Comparison of ENCODE assay signal across 8 mouse cellular contexts in genomic region chr13:104285737-104286311, GRCm38 (mm10). TPM values are rescaled to one million over a fixed set of nuclear protein-coding genes. Genes with fewer than 3 reads are reported as not detected.
DNase-seq lines count a peak whose midpoint lies in the region; ATAC-seq and TF ChIP-seq lines count a peak whose summit lies in the region.

No protein-coding gene starts in this region.

- no peaks in the 10 kb centered on the region for H3K36me3 ChIP-seq in testis, adult 2 months (ENCODE audit: control insufficient read depth, insufficient read depth, low read length)
- H3K36me3 ChIP-seq in heart, adult 2 months (ENCODE audit: control insufficient read depth, insufficient read depth, low read length) = peaks cover 5% of the 10 kb centered on the region
- no peaks in the 10 kb centered on the region for H3K36me3 ChIP-seq in liver, embryonic 12.5 days

- TF ChIP-seq EP300 in heart, adult 2 months (IDR thresholded peaks at IDR 0.05; ENCODE audit: insufficient read depth, low read depth, low read length) = no peak

- no peaks in the 10 kb centered on the region for H3K9me3 ChIP-seq in liver, embryonic 12.5 days (replicated peaks)

- H3K27ac ChIP-seq in testis, adult 2 months (ENCODE audit: control insufficient read depth, insufficient read depth, low read depth, low read length) = peak overlapping the region; percentile 54
- peak overlapping the region; percentile 90 for H3K27ac ChIP-seq in heart, adult 2 months
- H3K27ac ChIP-seq in liver, embryonic 12.5 days = peak overlapping the region; percentile 75

- TF ChIP-seq POLR2A in testis, adult 2 months (IDR thresholded peaks at IDR 0.05; ENCODE audit: control insufficient read depth, low read depth, low read length) = no peak
- peak; percentile 20; the same call in 1 of the 2 replicates for TF ChIP-seq POLR2A in heart, adult 2 months (IDR thresholded peaks at IDR 0.05; ENCODE audit: insufficient read depth, low read depth, low read length)

- TF ChIP-seq CTCF in testis, adult 2 months (IDR thresholded peaks at IDR 0.05; ENCODE audit: control insufficient read depth, insufficient read depth, insufficient replicate concordance, low read depth, low read length) = no peak
- no peak for TF ChIP-seq CTCF in heart, adult 2 months (IDR thresholded peaks at IDR 0.05)

- H3K9ac ChIP-seq in heart, adult 2 months (ENCODE audit: low read depth, low read length) = peak overlapping the region; percentile 69
- H3K9ac ChIP-seq in liver, embryonic 12.5 days = peak overlapping the region; percentile 70

- intact Hi-C loops in heart, adult 2 months (cut with DNase I) = loop anchor here (1.0 to 5.0 kb wide), 4 partner anchors 109 to 655 kb away; partner anchors contain the start of genes Trappc13 and Trim23

- H3K4me3 ChIP-seq in testis, adult 2 months (ENCODE audit: control insufficient read depth, low read depth, low read length) = peak overlapping the region; percentile 58
- H3K4me3 ChIP-seq in heart, adult 2 months = peak overlapping the region; percentile 67
- H3K4me3 ChIP-seq in liver, embryonic 12.5 days = peak overlapping the region; percentile 70

- peaks cover 3% of the 10 kb centered on the region for H3K4me1 ChIP-seq in testis, adult 2 months (ENCODE audit: control insufficient read depth, insufficient read depth, low read length)
- H3K4me1 ChIP-seq in heart, adult 2 months (ENCODE audit: control insufficient read depth, insufficient read depth, low read length) = no peaks in the 10 kb centered on the region
- peaks cover 25% of the 10 kb centered on the region for H3K4me1 ChIP-seq in liver, embryonic 12.5 days

- H3K4me2 ChIP-seq in liver, embryonic 12.5 days = peak overlapping the region; percentile 90

- H3K27me3 ChIP-seq in testis, adult 2 months (ENCODE audit: control insufficient read depth, insufficient read depth, low read length) = no peaks in the 10 kb centered on the region
- H3K27me3 ChIP-seq in heart, adult 2 months (ENCODE audit: control insufficient read depth, insufficient read depth, low read length) = no peaks in the 10 kb centered on the region
- H3K27me3 ChIP-seq in liver, embryonic 12.5 days (replicated peaks) = no peaks in the 10 kb centered on the region

- ATAC-seq in liver, embryonic 12.5 days = no peak

- WGBS in heart, adult 2 months = under 1% methylated on average over 10 of the region's 10 CpGs
- under 1% methylated on average over 10 of the region's 10 CpGs for WGBS in liver, embryonic 12.5 days (ENCODE audit: insufficient replicate concordance)

- DNase-seq in testis, postnatal 14 days (ENCODE audit: low spot score) = no peak
- peak; percentile 14 to 22 for DNase-seq in cerebellum, postnatal 36 days
- DNase-seq in heart, adult 2 months = peak; percentile 47 to 59
- DNase-seq in kidney, adult 18-20 months = peak; percentile 47
- DNase-seq in natural killer cell, adult 2 months (ENCODE audit: low spot score in 2 of 2) = peak; percentile 5 to 23
- DNase-seq in ovary, postnatal 14 days (ENCODE audit: low spot score) = no peak

- H3K79me2 ChIP-seq in heart, adult 2 months (replicated peaks; ENCODE audit: control insufficient read depth, insufficient read depth, low read length) = no peaks in the 10 kb centered on the region

RNA-seq across cellular contexts. Expression of gene Adamts6, which starts 1.8 kb away (rescaled TPM):
- 0.37 and 0.74 TPM in 2 replicates for polyA plus RNA-seq in testis, adult 2 months (2012; rRNA removed)
- 1 to 10 TPM; 3.3 to 3.6 TPM for total RNA-seq in heart, adult 2 months (2021)
- 1.2 and 2.5 TPM in 2 replicates for polyA plus RNA-seq in heart, adult 2 months (2012; rRNA removed)
- polyA plus RNA-seq in liver, embryonic 12.5 days (2016; fragmentation: Nextera tagmentation; extraction: Ambion mirVana) = 0.25 and 0.31 TPM in 2 replicates

RNA-seq across cellular contexts. Expression of gene Ppwd1, which starts 57.2 kb away (rescaled TPM):
- 3.7 TPM in 2 replicates for polyA plus RNA-seq in testis, adult 2 months (2012; rRNA removed)
- total RNA-seq in heart, adult 2 months (2021) = 1 to 10 TPM; 6.3 to 6.8 TPM
- polyA plus RNA-seq in heart, adult 2 months (2012; rRNA removed) = 1.3 and 3.7 TPM in 2 replicates
- 12.7 and 12.9 TPM in 2 replicates for polyA plus RNA-seq in liver, embryonic 12.5 days (2016; fragmentation: Nextera tagmentation; extraction: Ambion mirVana)

RNA-seq across cellular contexts. Expression of gene Cenpk, which starts 57.4 kb away (rescaled TPM):
- 3.1 and 5.3 TPM in 2 replicates for polyA plus RNA-seq in testis, adult 2 months (2012; rRNA removed)
- under 1 TPM; 0.29 to 0.32 TPM for total RNA-seq in heart, adult 2 months (2021)
- polyA plus RNA-seq in heart, adult 2 months (2012; rRNA removed) = not detected in 2 replicates
- polyA plus RNA-seq in liver, embryonic 12.5 days (2016; fragmentation: Nextera tagmentation; extraction: Ambion mirVana) = 89.2 and 94.6 TPM in 2 replicates

Comparison
In these comparisons a context has a peak if more than half of its experiments do, and no peak if none do; other contexts are left out.
1. DNase-seq: peak in cerebellum, postnatal 36 days (2 of 2), heart, adult 2 months (2 of 2), kidney, adult 18-20 months (single experiment) and natural killer cell, adult 2 months (2 of 2); none in testis, postnatal 14 days (single experiment) and ovary, postnatal 14 days (single experiment).
2. RNA of gene Cenpk, which starts 57.4 kb away (polyA plus RNA-seq): 89.2 to 94.6 TPM in liver, embryonic 12.5 days; 3.1 to 5.3 TPM in testis, adult 2 months and not detected in heart, adult 2 months; every median in the first group is over 10 times any median in the second.
3. Peak in every context shown above with its lines, with median percentiles within 50 percentile points of each other: H3K27ac ChIP-seq and H3K4me3 ChIP-seq.